Mouse (Mus musculus) ovary, postnatal 36 days (tissue): ENCODE data around the gene Fam189a2.

Experiments used
- DNase-seq: peaks from one replicate; pipeline ENCODE4 v3.0.0; 2022; ENCODE audit warnings: low spot score, mixed read lengths

Gene Fam189a2

GRCm38 (mm10) chr19:24024667-24025066 lies 6.2 kb downstream of the Fam189a2 start:
- no peak for DNase-seq

GRCm38 (mm10) chr19:24024131-24024530 lies 6.7 kb downstream of the Fam189a2 start:
- DNase-seq, result no peak

GRCm38 (mm10) chr19:24023351-24023750 lies 7.5 kb downstream of the Fam189a2 start:
- no peak for DNase-seq

GRCm38 (mm10) chr19:24022771-24023170 lies 8.0 kb downstream of the Fam189a2 start:
- no peak for DNase-seq

- DNase-seq, result no peak
Observed at GRCm38 (mm10) chr19:24022301-24022700, 8.5 kb downstream of the Fam189a2 start.

- DNase-seq, result no peak
Observed at GRCm38 (mm10) chr19:24020736-24021135, 10.1 kb downstream of the Fam189a2 start.

GRCm38 (mm10) chr19:24019609-24020008 lies 11.2 kb downstream of the Fam189a2 start:
- no peak for DNase-seq

GRCm38 (mm10) chr19:24018396-24018795 lies 12.4 kb downstream of the Fam189a2 start:
- no peak for DNase-seq

GRCm38 (mm10) chr19:24017892-24018291 lies 12.9 kb downstream of the Fam189a2 start:
- no peak for DNase-seq

GRCm38 (mm10) chr19:24017427-24017826 lies 13.4 kb downstream of the Fam189a2 start:
- peak; percentile 20 for DNase-seq

GRCm38 (mm10) chr19:24016706-24017386 lies 14.0 kb downstream of the Fam189a2 start:
- DNase-seq, result peak; percentile 57

GRCm38 (mm10) chr19:24013241-24013640 lies 17.6 kb downstream of the Fam189a2 start:
- DNase-seq, result no peak

GRCm38 (mm10) chr19:24012479-24012878 lies 18.3 kb downstream of the Fam189a2 start:
- no peak for DNase-seq

- no peak for DNase-seq
Observed at GRCm38 (mm10) chr19:24007638-24008360, 23.0 kb downstream of the Fam189a2 start.

GRCm38 (mm10) chr19:24007002-24007637 lies 23.7 kb downstream of the Fam189a2 start:
- no peak for DNase-seq

GRCm38 (mm10) chr19:23995766-23996399 lies 34.9 kb downstream of the Fam189a2 start:
- DNase-seq, result no peak

- DNase-seq, result no peak
Observed at GRCm38 (mm10) chr19:23988166-23988565, 42.7 kb downstream of the Fam189a2 start.

- no peak for DNase-seq
Observed at GRCm38 (mm10) chr19:23987291-23987690, 43.5 kb downstream of the Fam189a2 start.

- no peak for DNase-seq
Observed at GRCm38 (mm10) chr19:23984186-23984585, 46.6 kb downstream of the Fam189a2 start.

- no peak for DNase-seq
Observed at GRCm38 (mm10) chr19:23980598-23980997, 50.2 kb downstream of the Fam189a2 start.

GRCm38 (mm10) chr19:23977901-23978443 lies 52.8 kb downstream of the Fam189a2 start:
- DNase-seq, result no peak
